Mouse (Mus musculus): ENCODE measurements around the gene Kars.

GRCm38 (mm10) chr8:112007669-112008068 is 3.5 kb downstream of the Kars start:
- TF ChIP-seq CTCF (IDR thresholded peaks at IDR 0.05) (no peak), POLR2A (IDR thresholded peaks at IDR 0.05; ENCODE audit: insufficient read depth, low read depth, low read length) (no peak), EP300 (IDR thresholded peaks at IDR 0.05; ENCODE audit: insufficient read depth, low read depth, low read length) (no peak)

Data from heart, adult 2 months (tissue).